Mouse (Mus musculus) limb, embryonic 10.5 days (tissue): Measurements from ENCODE around the gene Kif15. TPM values are rescaled to one million over a fixed set of nuclear protein-coding genes. Genes with fewer than 3 reads are reported as not detected.
A peak's percentile ranks its signal among the peaks of the same experiment; 100 is the strongest.

ENCODE experiments used
- DNase-seq: peaks from one replicate; pipeline ENCODE4 v3.0.0-alpha.2; 2017; ENCODE audit warnings: low spot score
- H3K27ac ChIP-seq: fragments of 300-500 bp; sonication (generic); 2 replicates; pipeline ENCODE4 v1.5.1; 2016; ENCODE audit warnings: mild to moderate bottlenecking
- H3K27me3 ChIP-seq: fragments of 300-500 bp; sonication (generic); 2 replicates; pipeline ENCODE4 v1.6.1; 2016; ENCODE audit warnings: low read depth, mild to moderate bottlenecking; ENCODE audit not compliant: poor library complexity, severe bottlenecking
- H3K36me3 ChIP-seq: fragments of 300-500 bp; sonication (generic); 2 replicates; pipeline ENCODE4 v1.6.1; 2016; ENCODE audit warnings: mild to moderate bottlenecking, moderate library complexity
- H3K4me1 ChIP-seq: fragments of 300-500 bp; sonication (generic); 2 replicates; pipeline ENCODE4 v1.6.1; 2016
- H3K4me3 ChIP-seq: fragments of 300-500 bp; sonication (generic); 2 replicates; pipeline ENCODE4 v1.5.1; 2016; ENCODE audit warnings: mild to moderate bottlenecking, moderate library complexity
- H3K9me3 ChIP-seq: fragments of 300-500 bp; sonication (generic); replicated peaks from 2 replicates; pipeline ENCODE4 v1.6.1; 2016; ENCODE audit warnings: mild to moderate bottlenecking
- WGBS: fragments of 180-500 bp; shearing (Covaris S2); methylation state at CpG from one replicate; pipeline ENCODE4 v1.1.7; 2016; 5-methylcytosine and 5-hydroxymethylcytosine counted together
- polyA plus RNA-seq: library from polyadenylated mRNA; unstranded; fragments of >200 nt; fragmentation: Nextera tagmentation; extraction: Ambion mirVana; gene quantifications from 2 replicates; pipeline ENCODE4 v1.2.1, GENCODE M21; 2016

Kif15 gene
- polyA plus RNA-seq, 1 experiment from 2014 or later = 95.1 TPM

GRCm38 (mm10) chr9:123021636-123022379 lies 71.0 kb downstream of the Kif15 start:
- H3K4me3 ChIP-seq = peak overlapping the region; percentile 68
- no peak for DNase-seq
- H3K27me3 ChIP-seq = no peaks in the 10 kb centered on the region
- H3K36me3 ChIP-seq = peaks cover 21% of the 10 kb centered on the region
- WGBS = 45% methylated on average over 17 of the region's 24 CpGs
- peaks cover 13% of the 10 kb centered on the region for H3K4me1 ChIP-seq
- H3K9me3 ChIP-seq = no peaks in the 10 kb centered on the region
- H3K27ac ChIP-seq = peak overlapping the region; percentile 92

GRCm38 (mm10) chr9:123024201-123024600 lies 73.4 kb downstream of the Kif15 start:
- no peak overlapping the region for H3K4me3 ChIP-seq

GRCm38 (mm10) chr9:123031496-123032246 lies 80.8 kb downstream of the Kif15 start:
- Histone ChIP-seq H3K27me3 (no peaks in the 10 kb centered on the region), H3K36me3 (no peaks in the 10 kb centered on the region), H3K4me1 (peaks cover 4% of the 10 kb centered on the region; the same call in 1 of the 2 replicates), H3K27ac (no peak overlapping the region), H3K4me3 (no peak overlapping the region), H3K9me3 (no peaks in the 10 kb centered on the region)
- 85% methylated on average over 13 of the region's 13 CpGs for WGBS
- DNase-seq = no peak

More at GRCm38 (mm10) chr9:123024201-123024600, 73.4 kb downstream of the Kif15 start:
- H3K27me3 ChIP-seq = no peaks in the 10 kb centered on the region
- peaks cover 13% of the 10 kb centered on the region for H3K4me1 ChIP-seq
- no peaks in the 10 kb centered on the region for H3K36me3 ChIP-seq
- 87% methylated on average over 2 of the region's 2 CpGs for WGBS
- no peak for DNase-seq
- no peak overlapping the region for H3K27ac ChIP-seq
- no peaks in the 10 kb centered on the region for H3K9me3 ChIP-seq

- H3K27ac ChIP-seq = no peak within 1 kb of the TSS
- no peaks in the 10 kb centered on the region for H3K36me3 ChIP-seq
- H3K9me3 ChIP-seq = no peaks in the 10 kb centered on the region
- H3K4me3 ChIP-seq = no peak within 1 kb of the TSS
- 90% methylated on average over 4 of the region's 4 CpGs for WGBS
- H3K27me3 ChIP-seq = no peaks in the 10 kb centered on the region
- H3K4me1 ChIP-seq = peaks cover 4% of the 10 kb centered on the region; the same call in 1 of the 2 replicates
- DNase-seq = no peak
Observed at GRCm38 (mm10) chr9:123034426-123034825, 83.6 kb downstream of the Kif15 start, which contains the start of gene Tgm4. Tgm4 (plus strand) TSS chr9:123034726.

- DNase-seq = no peak
- Histone ChIP-seq H3K9me3 (no peaks in the 10 kb centered on the region), H3K27ac (no peak overlapping the region), H3K4me3 (no peak overlapping the region), H3K4me1 (no peaks in the 10 kb centered on the region), H3K36me3 (no peaks in the 10 kb centered on the region), H3K27me3 (no peaks in the 10 kb centered on the region)
- 89% methylated on average over 1 of the region's 1 CpGs for WGBS
Observed at GRCm38 (mm10) chr9:123047665-123048064, 96.8 kb downstream of the Kif15 start.

GRCm38 (mm10) chr9:123058724-123059292 lies 108.0 kb downstream of the Kif15 start:
- Histone ChIP-seq H3K36me3 (no peaks in the 10 kb centered on the region), H3K27me3 (no peaks in the 10 kb centered on the region), H3K4me3 (no peak overlapping the region), H3K27ac (no peak overlapping the region), H3K4me1 (no peaks in the 10 kb centered on the region), H3K9me3 (no peaks in the 10 kb centered on the region)
- no peak for DNase-seq

GRCm38 (mm10) chr9:123060172-123060571 lies 109.3 kb downstream of the Kif15 start:
- WGBS = 91% methylated on average over 3 of the region's 3 CpGs
- Histone ChIP-seq H3K36me3 (no peaks in the 10 kb centered on the region), H3K9me3 (no peaks in the 10 kb centered on the region), H3K4me1 (no peaks in the 10 kb centered on the region), H3K27ac (no peak overlapping the region), H3K4me3 (no peak overlapping the region), H3K27me3 (no peaks in the 10 kb centered on the region)
- DNase-seq = no peak

Other genes with a start within 250 kb of the Kif15 start
- 0.04 TPM in 1 of 2 replicates, not detected in the other for gene Topaz1, start 203.7 kb upstream of the Kif15 start, polyA plus RNA-seq
- 3.9 and 5.3 TPM in 2 replicates for gene Tcaim, start 145.5 kb upstream of the Kif15 start, polyA plus RNA-seq
- gene Gm35549, start 107.0 kb upstream of the Kif15 start, polyA plus RNA-seq = 0.65 TPM in 1 of 2 replicates, not detected in the other
- 66.4 and 82.5 TPM in 2 replicates for gene Zfp445, start 85.0 kb upstream of the Kif15 start, polyA plus RNA-seq
- 3.1 and 3.8 TPM in 2 replicates for gene Zkscan7, start 65.4 kb upstream of the Kif15 start, polyA plus RNA-seq
- gene Zfp105, start 28.0 kb upstream of the Kif15 start, polyA plus RNA-seq = 31.7 and 35.7 TPM in 2 replicates
- gene 1110059G10Rik, start within 50 bp of the Kif15 start, polyA plus RNA-seq = 18.6 and 25.1 TPM in 2 replicates
- 9.6 and 13.3 TPM in 2 replicates for gene Tmem42, start 70.3 kb downstream of the Kif15 start, polyA plus RNA-seq
- gene Tgm4, start 83.7 kb downstream of the Kif15 start, polyA plus RNA-seq = 0.56 and 0.64 TPM in 2 replicates
- 72.8 and 73.9 TPM in 2 replicates for gene Zdhhc3, start 162.2 kb downstream of the Kif15 start, polyA plus RNA-seq
- 120 and 148 TPM in 2 replicates for gene Exosc7, start 162.2 kb downstream of the Kif15 start, polyA plus RNA-seq
- gene Clec3b, start 199.9 kb downstream of the Kif15 start, polyA plus RNA-seq = 0.20 TPM in 1 of 2 replicates, not detected in the other